Mouse (Mus musculus): Measurements from ENCODE around the gene Barhl2. TPM values are rescaled to one million over a fixed set of nuclear protein-coding genes. Genes with fewer than 3 reads are reported as not detected.

Barhl2 gene
- polyA plus RNA-seq, 1 experiment: not detected

- H3K79me2 ChIP-seq (ENCODE audit: control insufficient read depth, insufficient read depth): no peaks in the 10 kb centered on the region
- H3ac ChIP-seq (ENCODE audit: control insufficient read depth, insufficient read length): no peak overlapping the region
- TF ChIP-seq SRF (IDR thresholded peaks at IDR 0.05; ENCODE audit: control insufficient read depth, insufficient read length, low read depth) (no peak), USF1 (IDR thresholded peaks at IDR 0.05; ENCODE audit: low read depth) (no peak), POLR2AphosphoS2 (IDR thresholded peaks at IDR 0.05; ENCODE audit: insufficient read length, low read depth) (no peak), MYOD1 (IDR thresholded peaks at IDR 0.05; ENCODE audit: control insufficient read depth in 1 of 3, insufficient read length in 2 of 3, low read depth in 2 of 3) (no peak), POLR2A (IDR thresholded peaks at IDR 0.05; ENCODE audit: insufficient read length, low read depth) (no peak), MAX (IDR thresholded peaks at IDR 0.05; ENCODE audit: low read depth) (no peak), TCF3 (IDR thresholded peaks at IDR 0.05; ENCODE audit: insufficient read length, low read depth) (no peak), TCF12 (IDR thresholded peaks at IDR 0.05; ENCODE audit: insufficient read depth, poor library complexity, severe bottlenecking) (no peak), E2F4 (IDR thresholded peaks at IDR 0.05; ENCODE audit: insufficient read depth) (no peak), REST (IDR thresholded peaks at IDR 0.05; ENCODE audit: insufficient read depth, insufficient read length) (no peak), MYOG (IDR thresholded peaks at IDR 0.05; ENCODE audit: control insufficient read depth in 1 of 3, insufficient read depth in 1 of 3, insufficient read length in 2 of 3, low read depth in 2 of 3) (no peak), CEBPB (IDR thresholded peaks at IDR 0.05; ENCODE audit: insufficient read depth, poor library complexity, severe bottlenecking) (no peak)
- no peak overlapping the region for H3K4me3 ChIP-seq
- no peaks in the 10 kb centered on the region for H3K36me3 ChIP-seq (ENCODE audit: control insufficient read depth, insufficient read depth)
- H3K4me2 ChIP-seq (ENCODE audit: low read depth): no peak overlapping the region
- H3K27me3 ChIP-seq (ENCODE audit: control insufficient read depth, insufficient read depth, insufficient read length): peaks cover 66% of the 10 kb centered on the region
These were observed 2.0 kb downstream of the Barhl2 start for GRCm38 (mm10) chr5:106455984-106456383.

GRCm38 (mm10) chr5:106455106-106455920 is 2.7 kb downstream of the Barhl2 start:
- no peak overlapping the region for H3K4me2 ChIP-seq (ENCODE audit: low read depth)
- no peak for TF ChIP-seq SRF (IDR thresholded peaks at IDR 0.05; ENCODE audit: control insufficient read depth, insufficient read length, low read depth)
- TF ChIP-seq MYOG (IDR thresholded peaks at IDR 0.05; ENCODE audit: control insufficient read depth in 1 of 3, insufficient read depth in 1 of 3, insufficient read length in 2 of 3, low read depth in 2 of 3): no peak
- no peak for TF ChIP-seq E2F4 (IDR thresholded peaks at IDR 0.05; ENCODE audit: insufficient read depth)
- no peak for TF ChIP-seq POLR2A (IDR thresholded peaks at IDR 0.05; ENCODE audit: insufficient read length, low read depth)
- TF ChIP-seq REST (IDR thresholded peaks at IDR 0.05; ENCODE audit: insufficient read depth, insufficient read length): no peak
- no peak for TF ChIP-seq TCF3 (IDR thresholded peaks at IDR 0.05; ENCODE audit: insufficient read length, low read depth)
- TF ChIP-seq TCF12 (IDR thresholded peaks at IDR 0.05; ENCODE audit: insufficient read depth, poor library complexity, severe bottlenecking): no peak
- no peak for TF ChIP-seq CEBPB (IDR thresholded peaks at IDR 0.05; ENCODE audit: insufficient read depth, poor library complexity, severe bottlenecking)
- no peak for TF ChIP-seq USF1 (IDR thresholded peaks at IDR 0.05; ENCODE audit: low read depth)
- TF ChIP-seq MAX (IDR thresholded peaks at IDR 0.05; ENCODE audit: low read depth): no peak
- TF ChIP-seq MYOD1 (IDR thresholded peaks at IDR 0.05; ENCODE audit: control insufficient read depth in 1 of 3, insufficient read length in 2 of 3, low read depth in 2 of 3): no peak
- H3K79me2 ChIP-seq (ENCODE audit: control insufficient read depth, insufficient read depth): no peaks in the 10 kb centered on the region
- no peak overlapping the region for H3K4me3 ChIP-seq
- H3K36me3 ChIP-seq (ENCODE audit: control insufficient read depth, insufficient read depth): no peaks in the 10 kb centered on the region
- H3K27me3 ChIP-seq (ENCODE audit: control insufficient read depth, insufficient read depth, insufficient read length): peaks cover 66% of the 10 kb centered on the region
- no peak overlapping the region for H3ac ChIP-seq (ENCODE audit: control insufficient read depth, insufficient read length)

- Histone ChIP-seq H3K79me2 (ENCODE audit: control insufficient read depth, insufficient read depth) (no peaks in the 10 kb centered on the region), H3ac (ENCODE audit: control insufficient read depth, insufficient read length) (no peak overlapping the region), H3K4me3 (no peak overlapping the region)
These were observed 3.4 kb downstream of the Barhl2 start for GRCm38 (mm10) chr5:106454411-106455105.

DNA sequence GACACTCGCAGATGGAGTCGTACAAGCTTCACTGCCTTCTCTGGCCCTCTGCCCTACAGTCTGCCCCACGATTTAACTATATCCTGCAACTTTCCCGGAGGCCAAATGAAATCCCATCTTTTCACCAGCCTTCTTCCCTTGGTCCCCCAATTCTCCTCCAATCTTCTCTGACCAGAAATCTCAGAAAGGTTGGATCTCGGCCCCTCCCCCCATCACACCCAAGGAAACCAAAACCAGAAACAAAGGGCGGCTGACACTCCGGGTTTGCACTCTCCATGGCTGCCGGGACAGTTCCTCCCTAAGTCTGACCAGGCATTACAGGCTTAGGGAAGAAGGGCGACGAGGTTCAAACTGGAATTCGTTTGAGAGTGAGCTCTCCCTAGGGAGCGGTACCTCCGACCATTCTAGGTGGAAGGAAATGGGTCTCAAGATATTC is 4.1 kb downstream of the Barhl2 start:
- Histone ChIP-seq H3K79me2 (ENCODE audit: control insufficient read depth, insufficient read depth) (no peaks in the 10 kb centered on the region), H3ac (ENCODE audit: control insufficient read depth, insufficient read length) (no peak overlapping the region), H3K36me3 (ENCODE audit: control insufficient read depth, insufficient read depth) (no peaks in the 10 kb centered on the region), H3K27me3 (ENCODE audit: control insufficient read depth, insufficient read depth, insufficient read length) (peaks cover 52% of the 10 kb centered on the region), H3K4me2 (ENCODE audit: low read depth) (no peak overlapping the region), H3K4me3 (no peak overlapping the region)
- TF ChIP-seq TCF12 (IDR thresholded peaks at IDR 0.05; ENCODE audit: insufficient read depth, poor library complexity, severe bottlenecking): no peak
- TF ChIP-seq REST (IDR thresholded peaks at IDR 0.05; ENCODE audit: insufficient read depth, insufficient read length): no peak
- no peak for TF ChIP-seq MAX (IDR thresholded peaks at IDR 0.05; ENCODE audit: low read depth)
- no peak for TF ChIP-seq TCF3 (IDR thresholded peaks at IDR 0.05; ENCODE audit: insufficient read length, low read depth)
- no peak for TF ChIP-seq POLR2A (IDR thresholded peaks at IDR 0.05; ENCODE audit: insufficient read length, low read depth)
- no peak for TF ChIP-seq POLR2AphosphoS2 (IDR thresholded peaks at IDR 0.05; ENCODE audit: insufficient read length, low read depth)
- TF ChIP-seq MYOD1 (IDR thresholded peaks at IDR 0.05; ENCODE audit: control insufficient read depth in 1 of 3, insufficient read length in 2 of 3, low read depth in 2 of 3): no peak
- no peak for TF ChIP-seq CEBPB (IDR thresholded peaks at IDR 0.05; ENCODE audit: insufficient read depth, poor library complexity, severe bottlenecking)
- TF ChIP-seq E2F4 (IDR thresholded peaks at IDR 0.05; ENCODE audit: insufficient read depth): no peak
- no peak for TF ChIP-seq MYOG (IDR thresholded peaks at IDR 0.05; ENCODE audit: control insufficient read depth in 1 of 3, insufficient read depth in 1 of 3, insufficient read length in 2 of 3, low read depth in 2 of 3)
- TF ChIP-seq SRF (IDR thresholded peaks at IDR 0.05; ENCODE audit: control insufficient read depth, insufficient read length, low read depth): no peak
- TF ChIP-seq USF1 (IDR thresholded peaks at IDR 0.05; ENCODE audit: low read depth): no peak

More at GRCm38 (mm10) chr5:106454411-106455105, 3.4 kb downstream of the Barhl2 start:
- H3K36me3 ChIP-seq (ENCODE audit: control insufficient read depth, insufficient read depth): no peaks in the 10 kb centered on the region
- peaks cover 59% of the 10 kb centered on the region for H3K27me3 ChIP-seq (ENCODE audit: control insufficient read depth, insufficient read depth, insufficient read length)
- no peak for TF ChIP-seq POLR2A (IDR thresholded peaks at IDR 0.05; ENCODE audit: insufficient read length, low read depth)
- no peak for TF ChIP-seq MYOG (IDR thresholded peaks at IDR 0.05; ENCODE audit: control insufficient read depth in 1 of 3, insufficient read depth in 1 of 3, insufficient read length in 2 of 3, low read depth in 2 of 3)
- TF ChIP-seq MAX (IDR thresholded peaks at IDR 0.05; ENCODE audit: low read depth): no peak
- TF ChIP-seq TCF12 (IDR thresholded peaks at IDR 0.05; ENCODE audit: insufficient read depth, poor library complexity, severe bottlenecking): no peak
- no peak for TF ChIP-seq MYOD1 (IDR thresholded peaks at IDR 0.05; ENCODE audit: control insufficient read depth in 1 of 3, insufficient read length in 2 of 3, low read depth in 2 of 3)
- TF ChIP-seq CEBPB (IDR thresholded peaks at IDR 0.05; ENCODE audit: insufficient read depth, poor library complexity, severe bottlenecking): no peak
- no peak for TF ChIP-seq TCF3 (IDR thresholded peaks at IDR 0.05; ENCODE audit: insufficient read length, low read depth)
- no peak for TF ChIP-seq USF1 (IDR thresholded peaks at IDR 0.05; ENCODE audit: low read depth)
- no peak for TF ChIP-seq POLR2AphosphoS2 (IDR thresholded peaks at IDR 0.05; ENCODE audit: insufficient read length, low read depth)
- no peak overlapping the region for H3K4me2 ChIP-seq (ENCODE audit: low read depth)

All from myocyte (in vitro differentiated cells).